Mouse (Mus musculus): Measurements from ENCODE around the gene Snrpb. TPM values are rescaled to one million over a fixed set of nuclear protein-coding genes. Genes with fewer than 3 reads are reported as not detected.
A peak's percentile ranks its signal among the peaks of the same experiment; 100 is the strongest.

The Snrpb gene
- total and polyA plus RNA-seq, 2 experiments from 2014 or later, result 302 to 339 TPM

DNA sequence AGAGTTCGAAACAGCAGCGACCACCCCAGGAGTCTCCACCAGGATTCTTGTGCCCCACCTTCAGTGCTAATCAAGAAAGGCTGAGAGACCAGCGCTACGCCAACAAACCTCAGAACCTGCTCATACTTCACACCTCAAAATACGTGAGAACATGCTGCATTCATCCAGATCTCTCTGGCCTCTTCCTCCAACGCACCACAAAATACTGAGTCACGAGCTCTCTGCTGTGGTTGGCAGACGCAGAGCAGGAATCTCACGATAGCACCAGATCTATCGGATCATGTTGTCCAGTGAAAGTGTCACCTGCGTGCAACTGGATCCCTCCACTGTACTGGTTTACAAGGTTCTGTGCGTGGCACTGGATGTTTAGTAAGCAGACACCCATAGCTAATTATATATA lies 9.2 kb upstream of the Snrpb start:
- no peaks in the 10 kb centered on the region for H3K4me1 ChIP-seq (ENCODE audit: insufficient read depth, low read length)
- no peak overlapping the region for H3K4me2 ChIP-seq (ENCODE audit: low read depth, low read length)
- ATAC-seq (no peak), DNase-seq (ENCODE audit: low spot score) (no peak)
- no peak for TF ChIP-seq CTCF (IDR thresholded peaks at IDR 0.05; ENCODE audit: low read depth)
- no peak overlapping the region for H3K27ac ChIP-seq
- H3K27me3 ChIP-seq (ENCODE audit: insufficient read depth, low read length), result no peaks in the 10 kb centered on the region
- H3K9me3 ChIP-seq (ENCODE audit: low read length), result no peaks in the 10 kb centered on the region
- no peaks in the 10 kb centered on the region for H3K36me3 ChIP-seq (ENCODE audit: insufficient read depth, low read length)
- no peak overlapping the region for H3K9ac ChIP-seq (replicated peaks; ENCODE audit: low read length)
- WGBS, result 92% methylated on average over 12 of the region's 12 CpGs
- H3K4me3 ChIP-seq (ENCODE audit: low read length), result no peak overlapping the region

GRCm38 (mm10) chr2:130179507-130180019 lies 360 bp upstream of the Snrpb start:
- H3K9ac ChIP-seq (replicated peaks; ENCODE audit: low read length), result peak overlapping the region; percentile 100
- H3K27ac ChIP-seq, result peak overlapping the region; percentile 97
- H3K9me3 ChIP-seq (ENCODE audit: low read length), result no peaks in the 10 kb centered on the region
- peak; percentile 84 for ATAC-seq
- H3K36me3 ChIP-seq (ENCODE audit: insufficient read depth, low read length), result peaks cover 10% of the 10 kb centered on the region; the same call in 1 of the 2 replicates
- TF ChIP-seq CTCF (IDR thresholded peaks at IDR 0.05; ENCODE audit: low read depth), result peak; percentile 22; the same call in 1 of the 2 replicates
- no peak for DNase-seq (ENCODE audit: low spot score)
- H3K4me1 ChIP-seq (ENCODE audit: insufficient read depth, low read length), result peaks cover 13% of the 10 kb centered on the region; the same call in 1 of the 2 replicates
- peak overlapping the region; percentile 99 for H3K4me3 ChIP-seq (ENCODE audit: low read length)
- H3K27me3 ChIP-seq (ENCODE audit: insufficient read depth, low read length), result no peaks in the 10 kb centered on the region
- 1% methylated on average over 15 of the region's 15 CpGs for WGBS
- H3K4me2 ChIP-seq (ENCODE audit: low read depth, low read length), result peak overlapping the region; percentile 91

- Histone ChIP-seq H3K4me1 (ENCODE audit: insufficient read depth, low read length) (peaks cover 13% of the 10 kb centered on the region; the same call in 1 of the 2 replicates), H3K27me3 (ENCODE audit: insufficient read depth, low read length) (no peaks in the 10 kb centered on the region), H3K9ac (replicated peaks; ENCODE audit: low read length) (peak overlapping the region; percentile 100), H3K4me3 (ENCODE audit: low read length) (peak overlapping the region; percentile 99), H3K4me2 (ENCODE audit: low read depth, low read length) (peak overlapping the region; percentile 91), H3K27ac (peak overlapping the region; percentile 97), H3K9me3 (ENCODE audit: low read length) (no peaks in the 10 kb centered on the region), H3K36me3 (ENCODE audit: insufficient read depth, low read length) (peaks cover 23% of the 10 kb centered on the region)
- ATAC-seq (no peak), DNase-seq (ENCODE audit: low spot score) (no peak)
- under 1% methylated on average over 11 of the region's 11 CpGs for WGBS
- no peak for TF ChIP-seq CTCF (IDR thresholded peaks at IDR 0.05; ENCODE audit: low read depth)
Observed at GRCm38 (mm10) chr2:130178381-130178705, 860 bp downstream of the Snrpb start.

- peaks cover 13% of the 10 kb centered on the region; the same call in 1 of the 2 replicates for H3K4me1 ChIP-seq (ENCODE audit: insufficient read depth, low read length)
- ATAC-seq, result no peak
- H3K27me3 ChIP-seq (ENCODE audit: insufficient read depth, low read length), result no peaks in the 10 kb centered on the region
- no peak for TF ChIP-seq CTCF (IDR thresholded peaks at IDR 0.05; ENCODE audit: low read depth)
- no peak overlapping the region for H3K27ac ChIP-seq
- peaks cover 37% of the 10 kb centered on the region for H3K36me3 ChIP-seq (ENCODE audit: insufficient read depth, low read length)
- no peaks in the 10 kb centered on the region for H3K9me3 ChIP-seq (ENCODE audit: low read length)
- no peak for DNase-seq (ENCODE audit: low spot score)
- H3K4me3 ChIP-seq (ENCODE audit: low read length), result 0 out of 2 replicates have a peak overlapping the region, but pooled peaks have one; percentile 99
- 74% methylated on average over 8 of the region's 8 CpGs for WGBS
- H3K4me2 ChIP-seq (ENCODE audit: low read depth, low read length), result peak overlapping the region; percentile 91
- H3K9ac ChIP-seq (replicated peaks; ENCODE audit: low read length), result peak overlapping the region; percentile 100; the same call in 1 of the 2 replicates
Observed at GRCm38 (mm10) chr2:130176820-130177219, 2.4 kb downstream of the Snrpb start.

GRCm38 (mm10) chr2:130171674-130172073 lies 7.5 kb downstream of the Snrpb start:
- 89% methylated on average over 2 of the region's 2 CpGs for WGBS
- no peak for ATAC-seq
- Histone ChIP-seq H3K27ac (no peak overlapping the region), H3K9me3 (ENCODE audit: low read length) (no peaks in the 10 kb centered on the region), H3K27me3 (ENCODE audit: insufficient read depth, low read length) (no peaks in the 10 kb centered on the region), H3K36me3 (ENCODE audit: insufficient read depth, low read length) (peaks cover 62% of the 10 kb centered on the region), H3K4me3 (ENCODE audit: low read length) (no peak overlapping the region), H3K9ac (replicated peaks; ENCODE audit: low read length) (no peak overlapping the region), H3K4me1 (ENCODE audit: insufficient read depth, low read length) (no peaks in the 10 kb centered on the region), H3K4me2 (ENCODE audit: low read depth, low read length) (no peak overlapping the region)
- no peak for DNase-seq (ENCODE audit: low spot score)
- TF ChIP-seq CTCF (IDR thresholded peaks at IDR 0.05; ENCODE audit: low read depth), result no peak

DNA sequence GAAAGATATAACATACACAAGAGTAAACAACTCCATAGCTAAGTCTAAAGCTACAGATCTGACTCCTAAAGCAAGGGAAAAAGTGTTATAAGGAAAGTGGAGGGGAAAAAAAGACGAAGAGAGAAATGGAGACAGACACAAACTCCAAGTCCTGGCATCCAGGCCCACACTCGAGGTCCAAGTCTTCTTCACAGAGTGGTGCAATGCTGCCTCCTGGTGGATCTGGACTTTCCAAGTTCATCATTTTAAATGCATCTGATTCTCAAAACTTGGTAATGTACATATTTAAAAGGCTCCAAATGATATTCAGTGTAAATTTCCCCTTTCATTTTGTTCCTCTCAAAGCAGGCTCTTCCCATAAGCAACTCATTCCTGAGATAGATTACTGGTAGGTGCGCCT lies 11.3 kb downstream of the Snrpb start:
- no peaks in the 10 kb centered on the region for H3K9me3 ChIP-seq (ENCODE audit: low read length)
- DNase-seq (ENCODE audit: low spot score) (peak; percentile 90), ATAC-seq (no peak)
- H3K4me1 ChIP-seq (ENCODE audit: insufficient read depth, low read length), result 0 out of 2 replicates have a peak, but pooled peaks cover 5% of the 10 kb centered on the region
- peaks cover 35% of the 10 kb centered on the region for H3K36me3 ChIP-seq (ENCODE audit: insufficient read depth, low read length)
- H3K27ac ChIP-seq, result no peak overlapping the region
- TF ChIP-seq CTCF (IDR thresholded peaks at IDR 0.05; ENCODE audit: low read depth), result peak; percentile 85
- no peak overlapping the region for H3K4me2 ChIP-seq (ENCODE audit: low read depth, low read length)
- no peak overlapping the region for H3K9ac ChIP-seq (replicated peaks; ENCODE audit: low read length)
- no peaks in the 10 kb centered on the region for H3K27me3 ChIP-seq (ENCODE audit: insufficient read depth, low read length)
- no peak overlapping the region for H3K4me3 ChIP-seq (ENCODE audit: low read length)
- 41% methylated on average over 3 of the region's 3 CpGs for WGBS

All from hindbrain, postnatal 0 days (tissue).